Mouse (Mus musculus) ovary, postnatal 36 days (tissue): ENCODE measurements at regions not wholly inside any gene's neighbourhood (a gene's known extent, or its start where the extent isn't known, plus 50 kb on each side); places are given as distances from the start of the nearest gene placed in this dataset.

Experiments
- DNase-seq: peaks from one replicate; pipeline ENCODE4 v3.0.0; 2022; ENCODE audit warnings: low spot score, mixed read lengths

DNA sequence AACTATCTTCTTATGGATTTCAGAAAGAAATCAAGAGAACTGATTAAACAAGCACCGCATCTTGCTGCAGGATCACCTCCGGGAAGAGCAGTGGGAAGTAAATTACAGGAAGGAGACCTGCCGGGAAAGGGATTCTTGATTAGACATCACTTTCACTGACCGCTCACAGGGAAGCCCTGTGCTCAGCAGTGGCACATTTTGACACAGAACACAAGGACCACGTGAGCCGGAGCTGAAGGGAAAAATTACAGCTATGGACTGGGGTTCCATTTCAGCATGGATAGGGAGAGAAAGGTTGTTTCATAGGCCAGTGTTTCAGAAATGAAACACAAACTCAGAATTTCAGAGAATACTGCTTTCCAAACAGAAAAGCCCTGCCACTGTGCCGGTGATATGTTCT, 105.0 kb upstream of the Isl1 start:
- DNase-seq = no peak

DNA sequence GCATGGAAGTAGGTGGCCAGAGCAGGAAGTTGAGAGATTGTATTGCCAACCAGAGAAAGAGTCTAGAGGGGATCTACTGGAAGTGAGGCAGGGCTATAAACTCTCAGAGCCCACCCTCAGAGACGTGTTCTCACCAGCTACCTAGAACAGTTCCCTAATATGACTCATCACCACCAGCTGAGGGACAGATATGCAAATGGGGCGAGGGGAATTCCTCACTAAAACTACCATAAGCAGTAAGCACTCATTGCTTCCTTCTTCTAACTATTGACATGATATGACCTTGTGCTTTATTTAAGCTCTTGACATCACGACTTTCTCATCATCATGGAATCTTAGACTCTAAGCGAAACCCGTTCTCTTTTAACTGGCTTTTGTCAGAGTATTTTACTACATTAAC, 101.2 kb upstream of the Isl1 start:
- no peak for DNase-seq
